Mouse (Mus musculus) MEL (cell line): ENCODE measurements around the gene Iqsec1. TPM values are rescaled to one million over a fixed set of nuclear protein-coding genes. Genes with fewer than 3 reads are reported as not detected.

Experiments used
- DNase-seq: peaks from one replicate; pipeline ENCODE4 v3.0.0; 2011; ENCODE audit warnings: low read depth, low spot score
- H3K27ac ChIP-seq: 2 replicates; pipeline ENCODE4 v1.5.1; 2012; ENCODE audit warnings: low read depth, mild to moderate bottlenecking, control low read depth, low read length, moderate library complexity; ENCODE audit not compliant: control insufficient read depth
- H3K27me3 ChIP-seq, 2 experiments: fragments of 150-350 bp in 1 of 2; sonication (generic) in 1 of 2; 2 replicates each; pipeline ENCODE4 v1.6.1; 2012; ENCODE audit warnings: low read length in 2 of 2, mild to moderate bottlenecking in 2 of 2, improper control_type of control experiment in 1 of 2, moderate library complexity in 1 of 2; ENCODE audit not compliant: insufficient read depth in 2 of 2, control insufficient read depth in 1 of 2
- H3K36me3 ChIP-seq, 2 experiments: 2 replicates each; pipeline ENCODE4 v1.6.1; 2012 to 2014; ENCODE audit warnings: low read length in 2 of 2, improper control_type of control experiment in 1 of 2, inconsistent platforms in 1 of 2, mild to moderate bottlenecking in 1 of 2; ENCODE audit not compliant: insufficient read depth in 2 of 2, control insufficient read depth in 1 of 2
- H3K4me1 ChIP-seq, 2 experiments: fragments of 150-350 bp in 1 of 2; sonication (generic) in 1 of 2; 2 replicates each; pipeline ENCODE4 v1.6.1; 2012; ENCODE audit warnings: low read length in 2 of 2, improper control_type of control experiment in 1 of 2, mild to moderate bottlenecking in 1 of 2; ENCODE audit not compliant: insufficient read depth in 2 of 2, control insufficient read depth in 1 of 2
- H3K4me3 ChIP-seq, 2 experiments: fragments of 150-350 bp in 1 of 2; sonication (generic) in 1 of 2; 2 replicates each; pipeline ENCODE4 v1.5.1; 2012; ENCODE audit warnings: low read depth in 2 of 2, low read length in 2 of 2, mild to moderate bottlenecking in 2 of 2, moderate library complexity in 2 of 2, control low read depth in 1 of 2, improper control_type of control experiment in 1 of 2; ENCODE audit not compliant: control insufficient read depth in 1 of 2, insufficient read depth in 1 of 2
- H3K79me2 ChIP-seq: 2 replicates; pipeline ENCODE4 v1.6.1; 2012; ENCODE audit warnings: mild to moderate bottlenecking, low read length, moderate library complexity; ENCODE audit not compliant: control insufficient read depth, poor library complexity, insufficient read depth
- H3K9ac ChIP-seq: 2 replicates; pipeline ENCODE4 v1.6.1; 2012; ENCODE audit warnings: low read depth, mild to moderate bottlenecking, control low read depth, low read length, moderate library complexity; ENCODE audit not compliant: control insufficient read depth, poor library complexity, severe bottlenecking
- H3K9me3 ChIP-seq: fragments of 150-350 bp; sonication (generic); replicated peaks from 2 replicates; pipeline ENCODE4 v1.6.1; 2012; ENCODE audit warnings: mild to moderate bottlenecking, low read length, improper control_type of control experiment, moderate library complexity; ENCODE audit not compliant: insufficient read depth
- BHLHE40 ChIP-seq: IDR thresholded peaks from 2 replicates; pipeline ENCODE4 v1.6.1; 2012; ENCODE audit warnings: low read depth, mild to moderate bottlenecking, inconsistent platforms, low read length, improper control_type of control experiment, borderline replicate concordance
- CTCF ChIP-seq, 3 experiments: IDR thresholded peaks in 2 of 3; conservative IDR thresholded peaks in 1 of 3; 2 replicates each; pipeline ENCODE4 v1.5.1; 2011 to 2012; ENCODE audit warnings: low read length in 3 of 3, low read depth in 2 of 3, mild to moderate bottlenecking in 2 of 3, improper control_type of control experiment in 1 of 3, inconsistent platforms in 1 of 3, mixed read lengths in 1 of 3, moderate library complexity in 1 of 3; ENCODE audit not compliant: control insufficient read depth in 1 of 3, insufficient read depth in 1 of 3, poor library complexity in 1 of 3, severe bottlenecking in 1 of 3
- ELF1 ChIP-seq: IDR thresholded peaks from 2 replicates; pipeline ENCODE4 v1.6.1; 2014; ENCODE audit warnings: low read depth, mild to moderate bottlenecking, inconsistent platforms, low read length, improper control_type of control experiment, moderate library complexity
- EP300 ChIP-seq, 2 experiments: IDR thresholded peaks; 2 replicates each; pipeline ENCODE4 v1.6.1; 2011; ENCODE audit warnings: improper control_type of control experiment in 2 of 2, low read length in 2 of 2, low read depth in 1 of 2, mild to moderate bottlenecking in 1 of 2
- ETS1 ChIP-seq: IDR thresholded peaks from 2 replicates; pipeline ENCODE4 v1.6.1; 2012; ENCODE audit warnings: low read depth, mild to moderate bottlenecking, inconsistent platforms, low read length, improper control_type of control experiment, moderate library complexity
- GABPA ChIP-seq: IDR thresholded peaks from 2 replicates; pipeline ENCODE4 v1.6.1; 2012; ENCODE audit warnings: low read depth, mild to moderate bottlenecking, inconsistent platforms, low read length, improper control_type of control experiment, moderate library complexity
- GATA1 ChIP-seq: IDR thresholded peaks from 2 replicates; pipeline ENCODE4 v1.6.1; 2011; ENCODE audit warnings: low read depth, low read length, improper control_type of control experiment
- MAZ ChIP-seq: IDR thresholded peaks from 2 replicates; pipeline ENCODE4 v1.6.1; 2012; ENCODE audit warnings: low read depth, mild to moderate bottlenecking, inconsistent platforms, low read length, improper control_type of control experiment
- MEF2A ChIP-seq: IDR thresholded peaks from 2 replicates; pipeline ENCODE4 v1.6.1; 2014; ENCODE audit warnings: low read depth, mild to moderate bottlenecking, inconsistent platforms, low read length, improper control_type of control experiment; ENCODE audit not compliant: poor library complexity, insufficient replicate concordance, severe bottlenecking; ENCODE audit errors: extremely low read depth
- MYB ChIP-seq: IDR thresholded peaks from 2 replicates; pipeline ENCODE4 v1.6.1; 2011; ENCODE audit warnings: mild to moderate bottlenecking, low read depth, low read length, improper control_type of control experiment
- MYC ChIP-seq: IDR thresholded peaks from 2 replicates; pipeline ENCODE4 v1.6.1; 2011; ENCODE audit warnings: low read depth, mild to moderate bottlenecking, low read length, improper control_type of control experiment, moderate library complexity
- SMC3 ChIP-seq: IDR thresholded peaks from 2 replicates; pipeline ENCODE4 v1.6.1; 2011; ENCODE audit warnings: low read depth, low read length, improper control_type of control experiment
- TAL1 ChIP-seq: IDR thresholded peaks from 2 replicates; pipeline ENCODE4 v1.6.1; 2012; ENCODE audit warnings: mild to moderate bottlenecking, inconsistent platforms, low read length, moderate library complexity, mixed read lengths
- TBP ChIP-seq: IDR thresholded peaks from 2 replicates; pipeline ENCODE4 v1.8.0; 2011; ENCODE audit warnings: low read depth, low read length, improper control_type of control experiment
- UBTF ChIP-seq: IDR thresholded peaks from 2 replicates; pipeline ENCODE4 v1.6.1; 2012; ENCODE audit warnings: low read depth, mild to moderate bottlenecking, inconsistent platforms, low read length, improper control_type of control experiment, moderate library complexity, borderline replicate concordance; ENCODE audit not compliant: insufficient read depth
- ZC3H11A ChIP-seq: IDR thresholded peaks from 2 replicates; pipeline ENCODE4 v1.6.1; 2012; ENCODE audit warnings: low read depth, mild to moderate bottlenecking, inconsistent platforms, low read length, improper control_type of control experiment
- polyA plus RNA-seq, 2 experiments: library from polyadenylated mRNA; stranded (reverse) in 1 of 2; unstranded in 1 of 2; fragments of >175 nt in 1 of 2; fragments of >200 nt in 1 of 2; gene quantifications; 2 replicates each; pipeline versions ENCODE4 v1.2.1 to v1.2.4; 2012; ENCODE audit warnings: low replicate concordance in 2 of 2, low read depth in 1 of 2; ENCODE audit not compliant: insufficient read length in 2 of 2, insufficient read depth in 1 of 2, missing spikeins in 1 of 2
- total RNA-seq: library from RNA; depleted of rRNA; stranded (reverse); fragments of 300-350 nt; gene quantifications from 2 replicates; pipeline ENCODE4 v1.2.3, GENCODE M21; 2012

Gene Iqsec1
- total and polyA plus RNA-seq, 3 experiments, result 14.8 to 73.4 (median 30.8) TPM

- H3K9me3 ChIP-seq, result no peaks in the 10 kb centered on the region
- H3K4me3 ChIP-seq, result no peak overlapping the region
- no peaks in the 10 kb centered on the region for H3K79me2 ChIP-seq
- no peak for DNase-seq
- TF ChIP-seq MYC (no peak), MAZ (no peak), MYB (no peak), ZC3H11A (no peak), ETS1 (no peak), EP300 (IDR thresholded peaks at IDR 0.05; ENCODE audit: low read depth in 1 of 2, low read length in 2 of 2) (no peak), UBTF (no peak), CTCF (IDR thresholded peaks at IDR 0.05 in 2 of 3, conservative IDR thresholded peaks at IDR 0.05 in 1 of 3; ENCODE audit: control insufficient read depth in 1 of 3, insufficient read depth in 1 of 3, low read depth in 2 of 3, low read length in 3 of 3, poor library complexity in 1 of 3, severe bottlenecking in 1 of 3) (no peak)
- peaks cover 0 to 2% of the 10 kb centered on the region in 2 experiments; a peak in 1 of 4 replicates for H3K27me3 ChIP-seq
- no peak overlapping the region for H3K27ac ChIP-seq
- H3K4me1 ChIP-seq, result peaks cover 0 to under 1% of the 10 kb centered on the region in 2 experiments; a peak in 2 of 4 replicates
- no peak overlapping the region for H3K9ac ChIP-seq
- H3K36me3 ChIP-seq, result no peaks in the 10 kb centered on the region
These were observed 96.1 kb downstream of the Iqsec1 start for GRCm38 (mm10) chr6:90892401-90892800.

DNA sequence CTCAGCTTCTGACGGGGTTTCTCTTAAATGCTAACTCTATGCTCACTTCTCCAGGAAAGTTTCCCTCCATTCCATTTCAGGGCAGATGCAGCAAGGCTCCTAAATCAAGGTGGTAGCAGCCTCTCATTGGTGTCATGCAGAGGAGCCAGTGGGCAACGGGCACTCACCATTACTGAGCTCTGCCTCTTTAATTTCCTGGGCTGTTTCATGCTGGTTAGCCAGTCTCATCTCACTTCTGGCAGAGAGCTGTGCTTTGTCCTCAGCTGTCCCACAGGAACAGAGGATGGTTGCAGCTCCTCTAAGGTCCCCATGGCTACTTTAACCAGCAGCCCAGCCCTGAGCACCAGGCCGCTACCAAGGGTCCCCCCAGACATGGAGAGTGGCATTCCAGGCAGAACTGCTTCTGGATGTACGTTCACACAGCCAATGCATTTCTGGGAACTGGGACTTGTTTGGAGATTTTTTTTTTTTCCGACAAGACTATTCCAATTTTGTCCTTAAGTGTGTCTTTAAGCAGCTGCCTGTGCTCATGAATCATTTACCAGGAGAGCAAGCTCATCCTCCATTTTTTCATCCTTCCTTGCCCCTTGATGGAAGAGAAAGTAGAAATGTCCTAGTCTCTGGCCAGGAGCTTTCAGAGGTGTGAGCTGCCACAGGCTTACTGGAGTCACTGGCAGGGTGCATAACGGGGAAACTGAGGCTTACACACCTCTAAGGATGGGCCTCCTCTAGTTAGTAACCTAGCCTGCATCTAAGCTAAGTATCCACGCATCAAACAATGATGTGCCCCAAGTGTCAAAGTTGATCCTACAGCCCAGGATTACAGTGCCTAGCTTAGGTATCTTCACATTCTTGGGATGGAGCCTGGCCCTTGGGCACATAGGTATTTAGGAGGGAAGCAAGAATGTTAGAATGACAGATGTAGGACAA lies 98.9 kb downstream of the Iqsec1 start:
- no peaks in the 10 kb centered on the region for H3K36me3 ChIP-seq
- H3K9me3 ChIP-seq, result no peaks in the 10 kb centered on the region
- H3K9ac ChIP-seq, result no peak overlapping the region
- 0 out of 4 replicates have a peak, but pooled peaks cover 0 to 2% of the 10 kb centered on the region in 2 experiments for H3K27me3 ChIP-seq
- H3K79me2 ChIP-seq, result no peaks in the 10 kb centered on the region
- no peak for TF ChIP-seq GABPA
- no peak for TF ChIP-seq EP300 (IDR thresholded peaks at IDR 0.05; ENCODE audit: low read depth in 1 of 2, low read length in 2 of 2)
- TF ChIP-seq GATA1, result no peak
- no peak for TF ChIP-seq ZC3H11A
- no peak for TF ChIP-seq ELF1
- TF ChIP-seq BHLHE40, result no peak
- TF ChIP-seq MYB, result no peak
- no peak for TF ChIP-seq SMC3
- no peak for TF ChIP-seq TBP
- no peak for TF ChIP-seq MEF2A
- no peak for TF ChIP-seq TAL1
- H3K27ac ChIP-seq, result no peak overlapping the region
- H3K4me1 ChIP-seq, result no peaks in the 10 kb centered on the region
- no peak for DNase-seq
- H3K4me3 ChIP-seq, result no peak overlapping the region
